Mouse (Mus musculus): ENCODE data around the gene Add2. TPM values are rescaled to one million over a fixed set of nuclear protein-coding genes. Genes with fewer than 3 reads are reported as not detected.

Add2 gene
- polyA plus RNA-seq, 1 experiment from 2014 or later, result 8.0 TPM

DNA sequence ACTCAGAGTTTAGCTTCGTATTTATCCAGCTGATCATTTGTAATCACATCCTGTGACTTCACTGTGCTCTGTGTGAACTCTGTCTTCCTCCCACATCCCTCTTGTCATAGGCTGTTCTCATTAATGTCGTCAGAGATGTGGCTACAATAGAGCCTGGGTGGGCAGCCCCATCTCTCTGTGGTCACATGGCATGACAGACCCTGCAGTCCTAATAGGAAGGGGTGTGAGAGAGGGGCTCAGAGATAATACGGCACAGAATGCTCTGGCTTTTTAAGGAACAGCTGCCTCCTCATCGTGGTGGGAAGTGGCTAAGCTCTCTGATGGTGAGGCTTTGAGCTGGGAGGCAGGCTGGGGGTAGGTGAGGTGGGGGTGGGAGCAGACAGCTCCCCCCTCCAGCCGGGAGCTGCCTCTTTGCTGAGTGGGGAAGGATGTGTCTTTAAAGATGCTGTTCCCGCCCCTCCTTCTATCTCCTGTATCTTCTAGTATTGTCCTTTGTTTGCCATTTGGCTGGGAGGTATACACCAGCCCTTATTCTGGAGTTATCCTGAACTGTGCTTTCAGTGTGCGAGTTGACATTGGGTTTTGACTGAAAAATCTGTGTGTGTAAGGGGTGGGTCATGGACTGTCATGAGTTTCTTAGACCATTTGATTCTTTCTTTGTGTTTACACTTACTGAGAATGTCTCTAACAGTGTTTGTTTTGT, 30.8 kb downstream of the Add2 start:
- ATAC-seq, result no peak
- H3K27me3 ChIP-seq (replicated peaks; ENCODE audit: control insufficient read depth, insufficient read depth, low read length), result no peaks in the 10 kb centered on the region
- no peak overlapping the region for H3K4me3 ChIP-seq (ENCODE audit: low read length)
- no peak overlapping the region for H3K4me2 ChIP-seq (ENCODE audit: low read depth, low read length)
- no peaks in the 10 kb centered on the region for H3K9me3 ChIP-seq (ENCODE audit: control insufficient read depth, low read length)
- 32% methylated on average over 7 of the region's 7 CpGs for WGBS
- H3K4me1 ChIP-seq (ENCODE audit: control insufficient read depth, insufficient read depth, low read length), result no peaks in the 10 kb centered on the region
- no peak overlapping the region for H3K27ac ChIP-seq (ENCODE audit: low read length)
- no peak overlapping the region for H3K9ac ChIP-seq (ENCODE audit: low read depth, low read length)
- H3K36me3 ChIP-seq (ENCODE audit: control insufficient read depth, insufficient read depth, low read length), result no peaks in the 10 kb centered on the region

DNA sequence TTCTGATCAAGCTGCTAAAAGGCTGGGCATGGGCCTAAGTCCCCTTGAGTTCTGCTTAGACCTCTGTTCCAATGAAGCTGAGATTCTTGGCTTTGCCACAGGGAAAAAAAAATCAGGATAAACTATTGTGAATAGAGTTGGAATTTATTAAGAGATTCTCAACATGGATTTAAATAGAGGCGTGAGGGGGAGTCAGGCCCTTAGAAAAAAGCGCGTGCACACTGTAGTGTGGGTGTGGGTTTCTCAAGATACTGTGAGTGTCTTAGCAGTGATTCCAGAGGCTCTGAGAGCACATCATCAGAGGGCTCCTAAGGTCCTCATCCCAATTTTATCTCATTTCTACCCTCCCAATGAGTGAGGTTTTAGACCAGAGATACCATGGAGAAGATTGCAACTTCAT, 31.7 kb downstream of the Add2 start:
- WGBS, result 91% methylated on average over 3 of the region's 3 CpGs
- Histone ChIP-seq H3K4me3 (ENCODE audit: low read length) (no peak overlapping the region), H3K9ac (ENCODE audit: low read depth, low read length) (no peak overlapping the region), H3K27me3 (replicated peaks; ENCODE audit: control insufficient read depth, insufficient read depth, low read length) (no peaks in the 10 kb centered on the region), H3K9me3 (ENCODE audit: control insufficient read depth, low read length) (no peaks in the 10 kb centered on the region), H3K4me2 (ENCODE audit: low read depth, low read length) (no peak overlapping the region), H3K36me3 (ENCODE audit: control insufficient read depth, insufficient read depth, low read length) (no peaks in the 10 kb centered on the region), H3K27ac (ENCODE audit: low read length) (no peak overlapping the region), H3K4me1 (ENCODE audit: control insufficient read depth, insufficient read depth, low read length) (no peaks in the 10 kb centered on the region)
- no peak for ATAC-seq

- WGBS, result 50% methylated on average over 5 of the region's 5 CpGs
- H3K27me3 ChIP-seq (replicated peaks; ENCODE audit: control insufficient read depth, insufficient read depth, low read length), result no peaks in the 10 kb centered on the region
- H3K27ac ChIP-seq (ENCODE audit: low read length), result no peak overlapping the region
- no peaks in the 10 kb centered on the region for H3K4me1 ChIP-seq (ENCODE audit: control insufficient read depth, insufficient read depth, low read length)
- no peak overlapping the region for H3K9ac ChIP-seq (ENCODE audit: low read depth, low read length)
- no peak overlapping the region for H3K4me2 ChIP-seq (ENCODE audit: low read depth, low read length)
- H3K36me3 ChIP-seq (ENCODE audit: control insufficient read depth, insufficient read depth, low read length), result no peaks in the 10 kb centered on the region
- ATAC-seq, result no peak
- no peaks in the 10 kb centered on the region for H3K9me3 ChIP-seq (ENCODE audit: control insufficient read depth, low read length)
- no peak overlapping the region for H3K4me3 ChIP-seq (ENCODE audit: low read length)
Measured at GRCm38 (mm10) chr6:86062226-86062625, 33.7 kb downstream of the Add2 start.

GRCm38 (mm10) chr6:86062684-86063083, 34.2 kb downstream of the Add2 start:
- no peaks in the 10 kb centered on the region for H3K36me3 ChIP-seq (ENCODE audit: control insufficient read depth, insufficient read depth, low read length)
- ATAC-seq, result no peak
- 87% methylated on average over 2 of the region's 2 CpGs for WGBS
- no peak overlapping the region for H3K4me2 ChIP-seq (ENCODE audit: low read depth, low read length)
- H3K27me3 ChIP-seq (replicated peaks; ENCODE audit: control insufficient read depth, insufficient read depth, low read length), result no peaks in the 10 kb centered on the region
- no peak overlapping the region for H3K9ac ChIP-seq (ENCODE audit: low read depth, low read length)
- H3K9me3 ChIP-seq (ENCODE audit: control insufficient read depth, low read length), result no peaks in the 10 kb centered on the region
- no peak overlapping the region for H3K27ac ChIP-seq (ENCODE audit: low read length)
- H3K4me3 ChIP-seq (ENCODE audit: low read length), result no peak overlapping the region
- no peaks in the 10 kb centered on the region for H3K4me1 ChIP-seq (ENCODE audit: control insufficient read depth, insufficient read depth, low read length)

- H3K9ac ChIP-seq (ENCODE audit: low read depth, low read length), result no peak overlapping the region
- no peak for ATAC-seq
- 46% methylated on average over 6 of the region's 6 CpGs for WGBS
Measured at GRCm38 (mm10) chr6:86064318-86065016, 36.0 kb downstream of the Add2 start.

DNA sequence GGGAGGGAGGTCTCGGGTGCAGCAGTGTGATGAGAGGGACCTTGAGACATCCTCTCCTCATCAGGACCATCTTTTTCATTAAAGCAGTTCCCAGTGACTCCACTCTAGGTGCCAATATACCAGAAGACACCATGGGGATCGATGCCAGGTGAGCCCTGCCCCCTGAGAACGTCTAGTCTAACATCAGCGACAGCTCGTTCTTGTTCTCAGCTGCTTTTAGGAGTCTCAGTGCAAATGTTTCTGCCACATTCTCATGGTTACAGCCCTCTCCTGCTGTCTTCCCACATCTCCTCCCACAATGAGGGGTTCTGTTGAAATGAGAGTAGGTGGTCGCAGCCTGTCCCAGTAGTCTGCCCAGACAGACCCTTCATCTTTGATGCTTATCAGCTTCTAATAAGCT, 38.2 kb downstream of the Add2 start:
- 81% methylated on average over 6 of the region's 6 CpGs for WGBS
- ATAC-seq, result no peak
- no peak overlapping the region for H3K4me2 ChIP-seq (ENCODE audit: low read depth, low read length)

More at GRCm38 (mm10) chr6:86064318-86065016, 36.0 kb downstream of the Add2 start:
- Histone ChIP-seq H3K9me3 (ENCODE audit: control insufficient read depth, low read length) (no peaks in the 10 kb centered on the region), H3K27me3 (replicated peaks; ENCODE audit: control insufficient read depth, insufficient read depth, low read length) (no peaks in the 10 kb centered on the region), H3K4me3 (ENCODE audit: low read length) (no peak overlapping the region), H3K4me2 (ENCODE audit: low read depth, low read length) (no peak overlapping the region), H3K27ac (ENCODE audit: low read length) (no peak overlapping the region), H3K4me1 (ENCODE audit: control insufficient read depth, insufficient read depth, low read length) (no peaks in the 10 kb centered on the region), H3K36me3 (ENCODE audit: control insufficient read depth, insufficient read depth, low read length) (no peaks in the 10 kb centered on the region)

DNA sequence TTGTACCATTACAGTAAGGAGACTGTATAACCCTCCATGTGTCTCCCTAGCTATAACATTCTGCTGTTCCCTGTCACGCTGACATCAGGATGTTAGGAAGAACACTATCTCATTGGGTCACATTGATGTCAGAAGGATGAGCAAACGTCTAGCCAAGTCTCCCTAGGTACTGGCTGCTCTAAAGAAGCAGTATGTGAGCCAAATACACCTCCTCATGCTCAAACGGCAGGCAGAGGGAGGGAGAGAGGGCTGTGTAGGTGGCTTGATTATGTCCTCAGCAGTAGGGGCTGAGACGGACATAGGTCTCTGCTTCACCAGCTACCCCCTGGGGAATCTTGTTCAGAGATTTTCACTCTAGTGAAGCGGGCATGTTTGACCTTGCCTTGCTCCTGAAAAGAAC, 38.7 kb downstream of the Add2 start:
- Histone ChIP-seq H3K4me3 (ENCODE audit: low read length) (no peak overlapping the region), H3K27ac (ENCODE audit: low read length) (no peak overlapping the region), H3K36me3 (ENCODE audit: control insufficient read depth, insufficient read depth, low read length) (no peaks in the 10 kb centered on the region), H3K4me1 (ENCODE audit: control insufficient read depth, insufficient read depth, low read length) (no peaks in the 10 kb centered on the region), H3K4me2 (ENCODE audit: low read depth, low read length) (no peak overlapping the region), H3K9ac (ENCODE audit: low read depth, low read length) (no peak overlapping the region), H3K27me3 (replicated peaks; ENCODE audit: control insufficient read depth, insufficient read depth, low read length) (no peaks in the 10 kb centered on the region), H3K9me3 (ENCODE audit: control insufficient read depth, low read length) (no peaks in the 10 kb centered on the region)
- no peak for ATAC-seq
- WGBS, result 57% methylated on average over 5 of the region's 5 CpGs

More for the DNA sequence above, 38.2 kb downstream of the Add2 start:
- H3K4me3 ChIP-seq (ENCODE audit: low read length), result no peak overlapping the region
- H3K9me3 ChIP-seq (ENCODE audit: control insufficient read depth, low read length), result no peaks in the 10 kb centered on the region
- H3K9ac ChIP-seq (ENCODE audit: low read depth, low read length), result no peak overlapping the region
- H3K27ac ChIP-seq (ENCODE audit: low read length), result no peak overlapping the region
- H3K27me3 ChIP-seq (replicated peaks; ENCODE audit: control insufficient read depth, insufficient read depth, low read length), result no peaks in the 10 kb centered on the region
- H3K36me3 ChIP-seq (ENCODE audit: control insufficient read depth, insufficient read depth, low read length), result no peaks in the 10 kb centered on the region
- no peaks in the 10 kb centered on the region for H3K4me1 ChIP-seq (ENCODE audit: control insufficient read depth, insufficient read depth, low read length)

GRCm38 (mm10) chr6:86069009-86069408, 40.5 kb downstream of the Add2 start:
- Histone ChIP-seq H3K27me3 (replicated peaks; ENCODE audit: control insufficient read depth, insufficient read depth, low read length) (no peaks in the 10 kb centered on the region), H3K4me2 (ENCODE audit: low read depth, low read length) (no peak overlapping the region), H3K9ac (ENCODE audit: low read depth, low read length) (no peak overlapping the region), H3K4me3 (ENCODE audit: low read length) (no peak overlapping the region), H3K9me3 (ENCODE audit: control insufficient read depth, low read length) (no peaks in the 10 kb centered on the region), H3K4me1 (ENCODE audit: control insufficient read depth, insufficient read depth, low read length) (no peaks in the 10 kb centered on the region), H3K36me3 (ENCODE audit: control insufficient read depth, insufficient read depth, low read length) (no peaks in the 10 kb centered on the region), H3K27ac (ENCODE audit: low read length) (no peak overlapping the region)
- ATAC-seq, result no peak
- WGBS, result 65% methylated on average over 5 of the region's 5 CpGs

- no peak overlapping the region for H3K4me2 ChIP-seq (ENCODE audit: low read depth, low read length)
- WGBS, result 86% methylated on average over 3 of the region's 3 CpGs
- H3K4me1 ChIP-seq (ENCODE audit: control insufficient read depth, insufficient read depth, low read length), result no peaks in the 10 kb centered on the region
- H3K36me3 ChIP-seq (ENCODE audit: control insufficient read depth, insufficient read depth, low read length), result no peaks in the 10 kb centered on the region
- H3K9ac ChIP-seq (ENCODE audit: low read depth, low read length), result no peak overlapping the region
- no peaks in the 10 kb centered on the region for H3K9me3 ChIP-seq (ENCODE audit: control insufficient read depth, low read length)
- no peak overlapping the region for H3K27ac ChIP-seq (ENCODE audit: low read length)
- no peak for ATAC-seq
- no peaks in the 10 kb centered on the region for H3K27me3 ChIP-seq (replicated peaks; ENCODE audit: control insufficient read depth, insufficient read depth, low read length)
- no peak overlapping the region for H3K4me3 ChIP-seq (ENCODE audit: low read length)
Measured at GRCm38 (mm10) chr6:86069856-86070255, 41.4 kb downstream of the Add2 start.

Measured in intestine, embryonic 16.5 days (tissue).